Mouse (Mus musculus): Measurements from ENCODE around the gene Caprin1. TPM values are rescaled to one million over a fixed set of nuclear protein-coding genes. Genes with fewer than 3 reads are reported as not detected.
A peak's percentile ranks its signal among the peaks of the same experiment; 100 is the strongest.

Caprin1 gene
- polyA plus RNA-seq, 1 experiment from 2014 or later, result 345 TPM

DNA sequence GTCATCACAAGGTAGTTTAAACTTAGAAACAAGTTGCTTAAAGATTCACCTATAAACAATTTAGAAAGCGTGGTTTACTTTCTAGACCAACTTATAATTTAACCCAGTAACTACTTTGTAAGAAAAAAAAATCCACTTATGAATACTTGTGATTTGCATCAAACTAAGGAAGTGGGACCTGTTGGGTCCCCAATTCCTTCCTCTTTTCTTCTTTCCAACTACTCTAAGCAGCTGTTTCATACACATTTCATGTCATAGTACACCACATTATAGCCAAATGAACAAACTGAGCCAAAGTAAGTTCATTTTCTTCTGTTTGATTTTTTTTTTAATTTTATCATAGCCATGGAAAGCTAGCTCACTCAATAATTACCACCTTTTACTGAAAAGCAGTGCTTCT, 11.7 kb downstream of the Caprin1 start:
- DNase-seq (ENCODE audit: low spot score), result no peak
- no peak overlapping the region for H3K4me3 ChIP-seq (ENCODE audit: low read depth, low read length)
- WGBS, result 94% methylated on average over 1 of the region's 1 CpGs
- no peaks in the 10 kb centered on the region for H3K9me3 ChIP-seq (ENCODE audit: control insufficient read depth, low read length)
- peaks cover 6% of the 10 kb centered on the region; the same call in 1 of the 2 replicates for H3K4me1 ChIP-seq (replicated peaks; ENCODE audit: control insufficient read depth, insufficient read depth, low read length)
- no peak for ATAC-seq (replicated peaks; ENCODE audit: low FRiP score)
- no peak overlapping the region for H3K9ac ChIP-seq (ENCODE audit: low read depth, low read length)
- H3K36me3 ChIP-seq (ENCODE audit: control insufficient read depth, insufficient read depth, low read length), result peaks cover 12% of the 10 kb centered on the region
- no peak overlapping the region for H3K27ac ChIP-seq (ENCODE audit: low read depth, low read length)
- H3K4me2 ChIP-seq, result no peak overlapping the region
- H3K27me3 ChIP-seq (replicated peaks; ENCODE audit: control insufficient read depth, insufficient read depth, low read length), result no peaks in the 10 kb centered on the region

- DNase-seq (ENCODE audit: low spot score) (no peak), ATAC-seq (replicated peaks; ENCODE audit: low FRiP score) (peak; percentile 45; the same call in 1 of the 2 replicates)
- Histone ChIP-seq H3K4me1 (replicated peaks; ENCODE audit: control insufficient read depth, insufficient read depth, low read length) (peaks cover 1% of the 10 kb centered on the region; the same call in 1 of the 2 replicates), H3K9ac (ENCODE audit: low read depth, low read length) (no peak overlapping the region), H3K27me3 (replicated peaks; ENCODE audit: control insufficient read depth, insufficient read depth, low read length) (no peaks in the 10 kb centered on the region), H3K27ac (ENCODE audit: low read depth, low read length) (no peak overlapping the region), H3K4me2 (no peak overlapping the region), H3K36me3 (ENCODE audit: control insufficient read depth, insufficient read depth, low read length) (peaks cover 17% of the 10 kb centered on the region), H3K9me3 (ENCODE audit: control insufficient read depth, low read length) (no peaks in the 10 kb centered on the region), H3K4me3 (ENCODE audit: low read depth, low read length) (no peak overlapping the region)
- WGBS, result 84% methylated on average over 4 of the region's 4 CpGs
Observed at GRCm38 (mm10) chr2:103784621-103785020, 12.8 kb downstream of the Caprin1 start.

GRCm38 (mm10) chr2:103762492-103762891, 35.0 kb downstream of the Caprin1 start:
- 50% methylated on average over 1 of the region's 1 CpGs for WGBS
- peaks cover 8% of the 10 kb centered on the region for H3K4me1 ChIP-seq (replicated peaks; ENCODE audit: control insufficient read depth, insufficient read depth, low read length)
- no peak for DNase-seq (ENCODE audit: low spot score)
- peaks cover 13% of the 10 kb centered on the region; the same call in 1 of the 2 replicates for H3K36me3 ChIP-seq (ENCODE audit: control insufficient read depth, insufficient read depth, low read length)
- peak overlapping the region; percentile 80; the same call in 1 of the 2 replicates for H3K4me3 ChIP-seq (ENCODE audit: low read depth, low read length)
- no peaks in the 10 kb centered on the region for H3K27me3 ChIP-seq (replicated peaks; ENCODE audit: control insufficient read depth, insufficient read depth, low read length)
- H3K9ac ChIP-seq (ENCODE audit: low read depth, low read length), result no peak overlapping the region
- H3K4me2 ChIP-seq, result peak overlapping the region; percentile 91
- no peaks in the 10 kb centered on the region for H3K9me3 ChIP-seq (ENCODE audit: control insufficient read depth, low read length)
- ATAC-seq (replicated peaks; ENCODE audit: low FRiP score), result no peak
- no peak overlapping the region for H3K27ac ChIP-seq (ENCODE audit: low read depth, low read length)

- peaks cover 8% of the 10 kb centered on the region for H3K4me1 ChIP-seq (replicated peaks; ENCODE audit: control insufficient read depth, insufficient read depth, low read length)
- peaks cover 12% of the 10 kb centered on the region; the same call in 1 of the 2 replicates for H3K36me3 ChIP-seq (ENCODE audit: control insufficient read depth, insufficient read depth, low read length)
- H3K4me3 ChIP-seq (ENCODE audit: low read depth, low read length), result peak overlapping the region; percentile 80
- no peak for ATAC-seq (replicated peaks; ENCODE audit: low FRiP score)
- H3K27ac ChIP-seq (ENCODE audit: low read depth, low read length), result peak overlapping the region; percentile 77; the same call in 1 of the 2 replicates
- H3K27me3 ChIP-seq (replicated peaks; ENCODE audit: control insufficient read depth, insufficient read depth, low read length), result no peaks in the 10 kb centered on the region
- H3K9ac ChIP-seq (ENCODE audit: low read depth, low read length), result 0 out of 2 replicates have a peak overlapping the region, but pooled peaks have one; percentile 22
- no peak for DNase-seq (ENCODE audit: low spot score)
- H3K4me2 ChIP-seq, result peak overlapping the region; percentile 91
- H3K9me3 ChIP-seq (ENCODE audit: control insufficient read depth, low read length), result no peaks in the 10 kb centered on the region
- WGBS, result 32% methylated on average over 4 of the region's 4 CpGs
Observed at GRCm38 (mm10) chr2:103761993-103762392, 35.5 kb downstream of the Caprin1 start.

- ATAC-seq (replicated peaks; ENCODE audit: low FRiP score) (peak; percentile 92), DNase-seq (ENCODE audit: low spot score) (peak; percentile 93)
- H3K4me1 ChIP-seq (replicated peaks; ENCODE audit: control insufficient read depth, insufficient read depth, low read length), result peaks cover 8% of the 10 kb centered on the region
- H3K9me3 ChIP-seq (ENCODE audit: control insufficient read depth, low read length), result no peaks in the 10 kb centered on the region
- H3K27ac ChIP-seq (ENCODE audit: low read depth, low read length), result peak within 1 kb of the TSS; percentile 79
- under 1% methylated on average over 47 of the region's 47 CpGs for WGBS
- H3K4me3 ChIP-seq (ENCODE audit: low read depth, low read length), result peak within 1 kb of the TSS; percentile 80
- no peaks in the 10 kb centered on the region for H3K27me3 ChIP-seq (replicated peaks; ENCODE audit: control insufficient read depth, insufficient read depth, low read length)
- H3K36me3 ChIP-seq (ENCODE audit: control insufficient read depth, insufficient read depth, low read length), result peaks cover 8% of the 10 kb centered on the region; the same call in 1 of the 2 replicates
- peak within 1 kb of the TSS; percentile 91 for H3K4me2 ChIP-seq
- H3K9ac ChIP-seq (ENCODE audit: low read depth, low read length), result peak within 1 kb of the TSS; percentile 78
Observed at GRCm38 (mm10) chr2:103760906-103761716, 36.3 kb downstream of the Caprin1 start, which contains the start of gene Nat10. TSS of gene Nat10 (minus strand) at chr2:103761270.

DNA sequence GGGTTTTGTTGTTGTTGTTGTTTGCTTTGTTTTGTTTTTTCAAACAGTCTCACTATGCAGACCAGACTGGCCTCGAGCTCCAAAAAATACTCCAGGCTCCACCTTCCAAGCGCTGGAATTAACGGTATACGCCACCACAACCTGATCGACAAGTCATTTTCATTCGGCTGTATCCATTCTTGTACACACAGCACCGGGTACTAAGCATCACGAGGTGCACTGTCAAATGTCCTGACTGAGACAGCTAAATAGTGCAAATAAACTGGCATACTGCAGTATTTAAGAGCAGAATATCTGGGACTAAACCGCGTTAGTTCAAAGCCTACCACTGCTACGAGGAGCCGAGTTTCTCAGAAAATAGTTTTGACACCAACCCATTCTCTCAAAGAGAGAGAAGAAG, 37.0 kb downstream of the Caprin1 start:
- DNase-seq (ENCODE audit: low spot score), result no peak
- Histone ChIP-seq H3K4me3 (ENCODE audit: low read depth, low read length) (peak overlapping the region; percentile 80), H3K27me3 (replicated peaks; ENCODE audit: control insufficient read depth, insufficient read depth, low read length) (no peaks in the 10 kb centered on the region), H3K27ac (ENCODE audit: low read depth, low read length) (peak overlapping the region; percentile 79), H3K9ac (ENCODE audit: low read depth, low read length) (peak overlapping the region; percentile 78), H3K36me3 (ENCODE audit: control insufficient read depth, insufficient read depth, low read length) (peaks cover 10% of the 10 kb centered on the region; the same call in 1 of the 2 replicates), H3K4me2 (peak overlapping the region; percentile 91), H3K4me1 (replicated peaks; ENCODE audit: control insufficient read depth, insufficient read depth, low read length) (peaks cover 8% of the 10 kb centered on the region), H3K9me3 (ENCODE audit: control insufficient read depth, low read length) (no peaks in the 10 kb centered on the region)
- 1% methylated on average over 12 of the region's 12 CpGs for WGBS
- peak; percentile 15 for ATAC-seq (replicated peaks; ENCODE audit: low FRiP score)

GRCm38 (mm10) chr2:103755458-103756085, 41.9 kb downstream of the Caprin1 start:
- ATAC-seq (replicated peaks; ENCODE audit: low FRiP score) (no peak), DNase-seq (ENCODE audit: low spot score) (peak; percentile 23)

DNA sequence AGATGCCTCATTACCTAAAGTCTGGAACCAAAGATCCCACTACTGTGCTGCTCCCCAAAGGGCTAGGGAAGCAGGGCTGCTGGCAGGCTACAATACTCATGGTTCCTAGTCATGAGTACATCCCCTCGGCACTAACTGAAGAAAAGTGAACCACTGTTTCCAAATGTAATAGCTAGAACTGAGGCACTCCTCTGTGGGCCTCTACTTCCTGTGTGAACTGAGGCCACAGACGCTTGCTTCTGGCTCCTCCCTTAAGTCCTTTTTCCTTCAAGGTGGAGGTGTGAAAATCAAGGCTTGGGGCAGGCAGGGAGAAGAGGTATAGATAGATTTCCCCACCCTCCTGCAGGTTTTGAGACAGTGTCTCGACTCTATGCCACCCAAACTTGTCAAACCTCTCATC, 42.8 kb downstream of the Caprin1 start:
- no peak overlapping the region for H3K9ac ChIP-seq (ENCODE audit: low read depth, low read length)
- no peaks in the 10 kb centered on the region for H3K9me3 ChIP-seq (ENCODE audit: control insufficient read depth, low read length)
- H3K4me3 ChIP-seq (ENCODE audit: low read depth, low read length), result no peak overlapping the region
- no peaks in the 10 kb centered on the region for H3K4me1 ChIP-seq (replicated peaks; ENCODE audit: control insufficient read depth, insufficient read depth, low read length)
- no peak for ATAC-seq (replicated peaks; ENCODE audit: low FRiP score)
- peaks cover 44% of the 10 kb centered on the region for H3K36me3 ChIP-seq (ENCODE audit: control insufficient read depth, insufficient read depth, low read length)
- no peak overlapping the region for H3K27ac ChIP-seq (ENCODE audit: low read depth, low read length)
- whole genome bisulfite sequencing, result 75% methylated on average over 3 of the region's 3 CpGs
- no peak overlapping the region for H3K4me2 ChIP-seq
- DNase-seq (ENCODE audit: low spot score), result peak; percentile 16
- no peaks in the 10 kb centered on the region for H3K27me3 ChIP-seq (replicated peaks; ENCODE audit: control insufficient read depth, insufficient read depth, low read length)

More at GRCm38 (mm10) chr2:103755458-103756085, 41.9 kb downstream of the Caprin1 start:
- H3K4me1 ChIP-seq (replicated peaks; ENCODE audit: control insufficient read depth, insufficient read depth, low read length), result no peaks in the 10 kb centered on the region; the same call in 1 of the 2 replicates
- H3K9me3 ChIP-seq (ENCODE audit: control insufficient read depth, low read length), result no peaks in the 10 kb centered on the region
- H3K27ac ChIP-seq (ENCODE audit: low read depth, low read length), result no peak overlapping the region
- 85% methylated on average over 9 of the region's 9 CpGs for WGBS
- H3K36me3 ChIP-seq (ENCODE audit: control insufficient read depth, insufficient read depth, low read length), result peaks cover 36% of the 10 kb centered on the region
- H3K9ac ChIP-seq (ENCODE audit: low read depth, low read length), result no peak overlapping the region
- H3K4me2 ChIP-seq, result no peak overlapping the region
- H3K27me3 ChIP-seq (replicated peaks; ENCODE audit: control insufficient read depth, insufficient read depth, low read length), result no peaks in the 10 kb centered on the region
- H3K4me3 ChIP-seq (ENCODE audit: low read depth, low read length), result no peak overlapping the region
